Mouse (Mus musculus) myocyte (in vitro differentiated cells): Measurements from ENCODE around the gene Fuz.

Source experiments
- CEBPB ChIP-seq: IDR thresholded peaks from 2 replicates; pipeline ENCODE4 v1.6.1; 2011; ENCODE audit warnings: mild to moderate bottlenecking, moderate library complexity; ENCODE audit not compliant: poor library complexity, insufficient read depth, severe bottlenecking
- E2F4 ChIP-seq: IDR thresholded peaks from one replicate; pipeline ENCODE4 v1.6.1; 2011; ENCODE audit warnings: mild to moderate bottlenecking, control low read depth, moderate library complexity; ENCODE audit not compliant: insufficient read depth
- MYOD1 ChIP-seq, 3 experiments: IDR thresholded peaks; one replicate each; pipeline ENCODE4 v1.6.1; 2011; ENCODE audit warnings: control low read depth in 2 of 3, low read depth in 2 of 3, mild to moderate bottlenecking in 2 of 3, moderate library complexity in 1 of 3; ENCODE audit not compliant: insufficient read length in 2 of 3, control insufficient read depth in 1 of 3
- POLR2A ChIP-seq: IDR thresholded peaks from one replicate; pipeline ENCODE4 v1.6.1; 2011; ENCODE audit warnings: low read depth, mild to moderate bottlenecking, control low read depth, moderate library complexity; ENCODE audit not compliant: insufficient read length
- POLR2AphosphoS2 ChIP-seq: IDR thresholded peaks from one replicate; pipeline ENCODE4 v1.6.1; 2011; ENCODE audit warnings: low read depth, control low read depth; ENCODE audit not compliant: insufficient read length
- REST ChIP-seq: IDR thresholded peaks from one replicate; pipeline ENCODE4 v1.6.1; 2011; ENCODE audit warnings: mild to moderate bottlenecking, control low read depth, moderate library complexity; ENCODE audit not compliant: insufficient read depth, insufficient read length
- SRF ChIP-seq: IDR thresholded peaks from one replicate; pipeline ENCODE4 v1.6.1; 2011; ENCODE audit warnings: low read depth; ENCODE audit not compliant: control insufficient read depth, insufficient read length
- TCF12 ChIP-seq: IDR thresholded peaks from one replicate; pipeline ENCODE4 v1.6.1; 2011; ENCODE audit warnings: mild to moderate bottlenecking, control low read depth; ENCODE audit not compliant: poor library complexity, insufficient read depth, severe bottlenecking
- USF1 ChIP-seq: IDR thresholded peaks from one replicate; pipeline ENCODE4 v1.6.1; 2011; ENCODE audit warnings: low read depth, mild to moderate bottlenecking, control low read depth, moderate library complexity

GRCm38 (mm10) chr7:44893197-44893596 is 2.7 kb upstream of the Fuz start:
- no peak for TF ChIP-seq POLR2A
- TF ChIP-seq REST = no peak
- TF ChIP-seq TCF12 = no peak
- no peak for TF ChIP-seq POLR2AphosphoS2
- TF ChIP-seq MYOD1 (IDR thresholded peaks at IDR 0.05; ENCODE audit: control insufficient read depth in 1 of 3, insufficient read length in 2 of 3, low read depth in 2 of 3) = no peak
- no peak for TF ChIP-seq CEBPB
- TF ChIP-seq SRF = no peak
- no peak for TF ChIP-seq E2F4
- no peak for TF ChIP-seq USF1
